In genomic region chr16:5232982-5233381, GRCm38 (mm10) we compare ENCODE assay signal across 9 mouse cellular contexts. TPM values are rescaled to one million over a fixed set of nuclear protein-coding genes. Genes with fewer than 3 reads are reported as not detected.
DNase-seq lines count a peak whose midpoint lies in the region; ATAC-seq and TF ChIP-seq lines count a peak whose summit lies in the region.
"Had no signal": no experiment of that assay in that cellular context is flagged by ENCODE, and none has a peak within 500 bp of the region (broad histone marks: within the 10 kb centered on the region; RNA-seq: fewer than 3 reads in every experiment).

No protein-coding gene starts in this region.

- intact Hi-C loops in left cerebral cortex, adult 2 months (cut with DNase I) = loop anchor here (1.0 to 2.0 kb wide), 2 partner anchors 30 to 183 kb away; partner anchors contain the start of gene Ubn1
- intact Hi-C loops in gastrocnemius, postnatal 36 days (cut with DNase I) = no loop called here

- 69% methylated on average over 4 of the region's 4 CpGs for WGBS in forebrain, embryonic 13.5 days
- WGBS in intestine, postnatal 0 days = 64% methylated on average over 4 of the region's 4 CpGs
- 76% methylated on average over 4 of the region's 4 CpGs for WGBS in neural tube, embryonic 12.5 days

- H3K9ac ChIP-seq in forebrain, embryonic 13.5 days = no peak overlapping the region
- no peak overlapping the region for H3K9ac ChIP-seq in intestine, postnatal 0 days (ENCODE audit: low read depth, low read length)
- H3K9ac ChIP-seq in neural tube, embryonic 12.5 days = no peak overlapping the region

- no peak for TF ChIP-seq CTCF in left cerebral cortex, adult 2 months (IDR thresholded peaks at IDR 0.05)
- TF ChIP-seq CTCF in intestine, postnatal 0 days (IDR thresholded peaks at IDR 0.05; ENCODE audit: low read depth) = no peak

- ATAC-seq in forebrain, embryonic 13.5 days = no peak; the same call in 1 of the 2 replicates
- ATAC-seq in intestine, postnatal 0 days = 0 out of 2 replicates have a peak, but pooled peaks have one; percentile 1
- no peak for ATAC-seq in neural tube, embryonic 12.5 days (ENCODE audit: low FRiP score, low read depth)
- no peak for ATAC-seq in frontal cortex, adult (ENCODE audit: low TSS enrichment)

- H3K4me1 ChIP-seq in forebrain, embryonic 13.5 days = peaks cover 14% of the 10 kb centered on the region
- H3K4me1 ChIP-seq in intestine, postnatal 0 days (replicated peaks; ENCODE audit: control insufficient read depth, insufficient read depth, low read length) = 0 out of 2 replicates have a peak, but pooled peaks cover 6% of the 10 kb centered on the region
- H3K4me1 ChIP-seq in neural tube, embryonic 12.5 days = peaks cover 8% of the 10 kb centered on the region

- H3K9me3 ChIP-seq in forebrain, embryonic 13.5 days (replicated peaks) = no peaks in the 10 kb centered on the region
- H3K9me3 ChIP-seq in intestine, postnatal 0 days (ENCODE audit: control insufficient read depth) = no peaks in the 10 kb centered on the region; the same call in 1 of the 2 replicates
- no peaks in the 10 kb centered on the region for H3K9me3 ChIP-seq in neural tube, embryonic 12.5 days

- peak overlapping the region; percentile 66 for H3K27ac ChIP-seq in left cerebral cortex, adult 2 months
- H3K27ac ChIP-seq in forebrain, embryonic 13.5 days = no peak overlapping the region
- no peak overlapping the region for H3K27ac ChIP-seq in intestine, postnatal 0 days (ENCODE audit: low read depth, low read length)
- H3K27ac ChIP-seq in neural tube, embryonic 12.5 days = no peak overlapping the region

- H3K4me3 ChIP-seq in left cerebral cortex, adult 2 months = peak overlapping the region; percentile 78
- H3K4me3 ChIP-seq in forebrain, embryonic 13.5 days = peak overlapping the region; percentile 85
- peak overlapping the region; percentile 95; the same call in 1 of the 2 replicates for H3K4me3 ChIP-seq in intestine, postnatal 0 days (ENCODE audit: low read depth, low read length)
- 0 out of 2 replicates have a peak overlapping the region, but pooled peaks have one; percentile 80 for H3K4me3 ChIP-seq in neural tube, embryonic 12.5 days

- no peaks in the 10 kb centered on the region for H3K27me3 ChIP-seq in forebrain, embryonic 13.5 days
- H3K27me3 ChIP-seq in intestine, postnatal 0 days (replicated peaks; ENCODE audit: control insufficient read depth, insufficient read depth, low read length) = no peaks in the 10 kb centered on the region
- H3K27me3 ChIP-seq in neural tube, embryonic 12.5 days (replicated peaks) = no peaks in the 10 kb centered on the region

- H3K36me3 ChIP-seq in forebrain, embryonic 13.5 days (ENCODE audit: poor library complexity, severe bottlenecking) = peaks cover under 1% of the 10 kb centered on the region; the same call in 1 of the 2 replicates
- no peaks in the 10 kb centered on the region for H3K36me3 ChIP-seq in intestine, postnatal 0 days (ENCODE audit: control insufficient read depth, insufficient read depth)
- no peaks in the 10 kb centered on the region for H3K36me3 ChIP-seq in neural tube, embryonic 12.5 days

- DNase-seq in left cerebral cortex, adult 2 months (ENCODE audit: extremely low spot score in 1 of 2, low spot score in 2 of 2) = no peak
- no peak for DNase-seq in left cerebral cortex, adult 18-20 months (ENCODE audit: low spot score in 2 of 2)
- DNase-seq in gastrocnemius, postnatal 36 days = no peak
- no peak for DNase-seq in cerebellum, postnatal 4 days (ENCODE audit: low spot score in 2 of 2)

- H3K4me2 ChIP-seq in forebrain, embryonic 13.5 days = peak overlapping the region; percentile 88
- peak overlapping the region; percentile 89 for H3K4me2 ChIP-seq in intestine, postnatal 0 days (replicated peaks; ENCODE audit: low read depth)
- peak overlapping the region; percentile 73 for H3K4me2 ChIP-seq in neural tube, embryonic 12.5 days (replicated peaks)

RNA-seq across cellular contexts. Expression of gene Alg1, which starts 0.4 kb away (rescaled TPM):
- total RNA-seq in left cerebral cortex, adult 2 months (2021) = 10 to 100 TPM; 25.5 to 26.8 TPM
- 10 to 100 TPM; 25.6 to 26.8 TPM for total RNA-seq in left cerebral cortex, adult 18-20 months (2021)
- 26.3 and 30.0 TPM in 2 replicates for polyA plus RNA-seq in forebrain, embryonic 13.5 days (2015; fragmentation: Nextera tagmentation; extraction: Ambion mirVana)
- polyA plus RNA-seq in intestine, postnatal 0 days (2015; fragmentation: Nextera tagmentation; extraction: Ambion mirVana) = 26.2 and 26.9 TPM in 2 replicates
- polyA plus RNA-seq in neural tube, embryonic 12.5 days (2016; fragmentation: Nextera tagmentation; extraction: Ambion mirVana) = 33.4 and 33.7 TPM in 2 replicates
- 1 to 10 TPM; 8.6 to 9.8 TPM for total RNA-seq in gastrocnemius, postnatal 36 days (2021)

RNA-seq across cellular contexts. Expression of gene AU021092, which starts 10.9 kb away (rescaled TPM):
- 1 to 10 TPM; 4.2 to 4.7 TPM for total RNA-seq in left cerebral cortex, adult 2 months (2021)
- total RNA-seq in left cerebral cortex, adult 18-20 months (2021) = 1 to 10 TPM; 4.5 TPM
- 8.5 and 10.3 TPM in 2 replicates for polyA plus RNA-seq in forebrain, embryonic 13.5 days (2015; fragmentation: Nextera tagmentation; extraction: Ambion mirVana)
- polyA plus RNA-seq in intestine, postnatal 0 days (2015; fragmentation: Nextera tagmentation; extraction: Ambion mirVana) = 3.9 and 4.0 TPM in 2 replicates
- polyA plus RNA-seq in neural tube, embryonic 12.5 days (2016; fragmentation: Nextera tagmentation; extraction: Ambion mirVana) = 5.9 and 6.2 TPM in 2 replicates
- 1 to 10 TPM; 3.7 to 4.5 TPM for total RNA-seq in gastrocnemius, postnatal 36 days (2021)
- total RNA-seq: common myeloid progenitor, adult 5-6 weeks had no signal

RNA-seq across cellular contexts. Expression of gene Eef2kmt, which starts 22.8 kb away (rescaled TPM):
- 1 to 10 TPM; 2.0 to 4.7 TPM for total RNA-seq in left cerebral cortex, adult 2 months (2021)
- total RNA-seq in left cerebral cortex, adult 18-20 months (2021) = 1 to 10 TPM; 4.2 to 4.3 TPM
- polyA plus RNA-seq in forebrain, embryonic 13.5 days (2015; fragmentation: Nextera tagmentation; extraction: Ambion mirVana) = 7.2 and 9.5 TPM in 2 replicates
- 17.9 and 18.5 TPM in 2 replicates for polyA plus RNA-seq in intestine, postnatal 0 days (2015; fragmentation: Nextera tagmentation; extraction: Ambion mirVana)
- polyA plus RNA-seq in neural tube, embryonic 12.5 days (2016; fragmentation: Nextera tagmentation; extraction: Ambion mirVana) = 7.3 and 9.2 TPM in 2 replicates
- 1 to 10 TPM; 6.3 to 6.8 TPM for total RNA-seq in gastrocnemius, postnatal 36 days (2021)

RNA-seq across cellular contexts. Expression of gene Nagpa, which starts 29.2 kb away (rescaled TPM):
- 10 to 100 TPM; 12.6 to 14.5 TPM for total RNA-seq in left cerebral cortex, adult 2 months (2021)
- 10 to 100 TPM; 13.2 to 14.6 TPM for total RNA-seq in left cerebral cortex, adult 18-20 months (2021)
- polyA plus RNA-seq in forebrain, embryonic 13.5 days (2015; fragmentation: Nextera tagmentation; extraction: Ambion mirVana) = 8.5 and 9.4 TPM in 2 replicates
- 19.6 and 20.6 TPM in 2 replicates for polyA plus RNA-seq in intestine, postnatal 0 days (2015; fragmentation: Nextera tagmentation; extraction: Ambion mirVana)
- 12.2 and 12.6 TPM in 2 replicates for polyA plus RNA-seq in neural tube, embryonic 12.5 days (2016; fragmentation: Nextera tagmentation; extraction: Ambion mirVana)
- total RNA-seq in gastrocnemius, postnatal 36 days (2021) = 1 to 10 TPM; 6.5 to 6.7 TPM
